Mouse (Mus musculus) hematopoietic multipotent progenitor cell, adult 10-12 weeks (in vitro differentiated cells): Measurements from ENCODE around the gene Snf8. TPM values are rescaled to one million over a fixed set of nuclear protein-coding genes. Genes with fewer than 3 reads are reported as not detected.

Source experiments
- polyA plus RNA-seq: library from polyadenylated mRNA; stranded (reverse); fragments of >175 nt; gene quantifications from 2 replicates; pipeline ENCODE4 v1.2.3, GENCODE M21; 2012; ENCODE audit warnings: low replicate concordance

Gene Snf8
- 60.0 and 107 TPM in 2 replicates for polyA plus RNA-seq

GRCm38 (mm10) chr11:96034596-96035052 is at the start of gene Snf8:
Gene Snf8 (plus strand): TSS chr11:96034885.

DNA sequence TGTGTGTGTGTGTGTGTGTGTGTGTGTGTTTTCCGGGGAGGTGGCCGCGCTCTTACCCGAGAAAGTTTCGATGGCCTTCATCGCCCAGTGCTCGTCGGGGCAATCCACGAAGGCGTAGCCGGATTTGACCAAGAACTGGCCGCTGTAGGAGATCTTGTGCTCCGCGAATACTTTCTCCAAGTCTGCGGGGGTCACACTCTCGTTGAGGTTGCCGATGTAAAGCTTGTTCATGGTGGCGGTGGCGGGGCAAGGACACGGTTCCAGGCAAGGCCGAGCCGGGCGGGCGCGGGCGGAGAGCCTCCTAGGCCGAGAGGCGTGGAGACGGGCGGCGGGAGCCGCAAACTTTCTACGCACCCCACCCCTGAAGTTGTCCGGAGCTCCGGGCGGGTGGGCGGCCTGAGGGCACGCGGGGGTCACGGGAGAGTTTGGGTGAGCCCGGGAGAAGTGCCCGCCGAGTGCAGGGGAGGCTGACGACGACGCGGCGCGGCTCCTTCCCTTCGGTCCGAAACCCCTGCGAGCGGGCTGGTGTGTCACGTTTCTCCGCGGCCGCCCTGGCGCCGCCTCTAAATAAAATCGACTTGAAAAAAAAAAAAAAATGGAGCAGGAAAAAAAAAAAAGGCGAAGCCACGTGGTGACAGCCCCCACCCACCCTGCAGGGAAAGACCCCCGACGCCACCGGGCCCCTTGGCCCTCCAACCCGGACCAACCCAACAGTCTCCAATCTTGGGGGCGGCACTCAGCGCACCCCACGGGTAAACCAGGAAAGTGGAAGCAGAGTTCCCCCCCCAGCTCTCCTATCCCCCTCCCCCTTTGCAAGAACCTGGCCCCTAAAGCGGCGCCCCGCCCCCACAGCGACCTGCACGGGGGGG is 29.0 kb upstream of the Snf8 start, which contains the start of gene Igf2bp1:
Gene Igf2bp1, minus strand, starts transcription at position 538 of the 869 bp plus-strand sequence.

DNA sequence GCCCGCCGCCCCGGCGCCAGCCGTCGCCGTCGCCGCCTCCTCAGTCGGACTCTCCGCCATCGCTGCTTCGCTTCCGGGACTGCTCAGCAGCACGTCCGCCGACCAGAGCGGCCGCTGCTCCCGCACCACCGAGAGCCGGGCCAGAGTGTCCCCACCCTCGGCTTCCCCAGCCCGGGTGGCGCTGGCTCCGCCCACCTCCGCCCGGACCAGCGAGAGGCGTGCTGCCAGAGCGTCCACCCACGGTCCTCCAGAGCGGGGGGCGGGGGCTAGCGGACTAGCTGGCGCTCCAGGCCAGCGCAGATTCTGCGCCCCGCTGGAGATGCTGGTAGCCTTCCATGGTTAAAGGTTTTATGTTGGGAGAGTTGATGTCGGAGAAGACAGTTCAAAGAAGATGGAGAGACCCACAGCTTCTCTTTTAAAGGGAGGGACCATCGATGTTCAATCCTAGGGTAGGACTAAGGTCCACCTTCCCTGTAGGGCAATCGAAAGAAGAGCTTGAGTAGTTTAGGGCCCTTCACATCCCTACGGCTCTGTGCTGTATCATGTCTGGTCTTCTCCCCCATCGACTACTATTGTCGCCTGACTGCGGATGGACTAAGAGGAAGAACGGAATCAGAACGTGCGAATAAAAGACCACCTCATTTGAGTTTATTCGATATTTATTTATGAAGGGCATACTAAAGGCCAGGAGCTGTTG is 30.7 kb downstream of the Snf8 start, which contains the start of gene Ube2z:
Gene Ube2z, minus strand, starts transcription at position 174 of the 697 bp plus-strand sequence.

DNA sequence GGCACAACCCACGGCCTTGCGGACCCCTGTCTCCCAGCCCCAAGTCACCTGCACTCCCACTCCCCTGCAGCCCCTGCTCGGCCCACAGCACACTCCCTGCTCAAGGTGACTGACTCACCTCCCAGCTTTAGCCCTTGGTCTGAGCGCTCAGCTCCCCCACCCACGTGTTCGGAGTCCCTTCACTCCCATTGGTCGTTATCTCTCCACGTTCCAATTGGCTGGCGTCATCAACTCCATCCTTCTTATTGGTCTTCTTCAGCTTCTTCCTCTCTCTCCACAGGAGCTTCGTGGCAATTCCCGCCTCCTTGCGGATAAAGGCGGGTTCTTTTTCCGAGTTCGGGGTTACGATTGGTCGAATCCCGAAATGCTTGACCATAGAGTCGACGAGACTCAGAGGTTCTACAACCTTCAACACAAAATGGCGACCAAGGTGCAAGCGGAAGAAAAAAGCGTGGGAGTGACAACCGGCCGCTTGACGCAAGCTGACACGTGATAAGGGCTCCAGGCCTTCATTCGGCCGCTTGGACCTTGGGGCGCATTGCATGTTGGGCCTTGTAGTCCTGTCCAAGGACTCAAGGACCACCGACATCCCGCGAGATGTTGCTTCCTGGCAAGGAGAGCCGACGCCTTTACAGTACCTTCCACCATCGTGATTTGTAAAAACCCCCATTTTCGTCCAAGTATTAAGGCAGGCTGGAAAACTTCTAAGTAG is 41.0 kb downstream of the Snf8 start, which contains the start of gene Atp5g1:
Gene Atp5g1, minus strand, starts transcription at position 162 of the 712 bp plus-strand sequence.

Other genes starting within 250 kb of the Snf8 start
- gene Phospho1, start 210.4 kb upstream of the Snf8 start, polyA plus RNA-seq: 89.6 and 205 TPM in 2 replicates
- 42.6 and 87.8 TPM in 2 replicates for gene Gngt2, start 197.7 kb upstream of the Snf8 start, polyA plus RNA-seq
- gene Abi3, start 192.4 kb upstream of the Snf8 start, polyA plus RNA-seq: 295 and 795 TPM in 2 replicates
- gene B4galnt2, start 120.0 kb upstream of the Snf8 start, polyA plus RNA-seq: not detected in 2 replicates
- not detected in 2 replicates for gene Igf2bp1, start 28.9 kb upstream of the Snf8 start, polyA plus RNA-seq
- not detected in 2 replicates for gene Gip, start 10.3 kb upstream of the Snf8 start, polyA plus RNA-seq
- 19.9 and 30.6 TPM in 2 replicates for gene Ube2z, start 30.5 kb downstream of the Snf8 start, polyA plus RNA-seq
- gene Atp5g1, start 40.8 kb downstream of the Snf8 start, polyA plus RNA-seq: 14.0 and 158 TPM in 2 replicates
- gene Calcoco2, start 77.1 kb downstream of the Snf8 start, polyA plus RNA-seq: not detected in 2 replicates
- gene Ttll6, start 98.9 kb downstream of the Snf8 start, polyA plus RNA-seq: not detected in 2 replicates
- not detected in 2 replicates for gene Hoxb13, start 159.4 kb downstream of the Snf8 start, polyA plus RNA-seq
- gene Hoxb9, start 236.6 kb downstream of the Snf8 start, polyA plus RNA-seq: not detected in 2 replicates
- 0.19 TPM in 1 of 2 replicates, not detected in the other for gene Hoxb8, start 247.0 kb downstream of the Snf8 start, polyA plus RNA-seq